Mouse (Mus musculus) E14TG2a.4 (cell line): Measurements from ENCODE around the gene Lyst.

Source experiments
- CTCF ChIP-seq: conservative IDR thresholded peaks from 2 replicates; pipeline ENCODE4 v1.5.1; 2014; ENCODE audit warnings: low read length
- NANOG ChIP-seq: IDR thresholded peaks from 2 replicates; pipeline ENCODE4 v1.6.1; 2014; ENCODE audit warnings: borderline replicate concordance, low read length, mixed read lengths
- POU5F1 ChIP-seq: IDR thresholded peaks from 2 replicates; pipeline ENCODE4 v1.6.1; 2014; ENCODE audit warnings: low read length, borderline replicate concordance

DNA sequence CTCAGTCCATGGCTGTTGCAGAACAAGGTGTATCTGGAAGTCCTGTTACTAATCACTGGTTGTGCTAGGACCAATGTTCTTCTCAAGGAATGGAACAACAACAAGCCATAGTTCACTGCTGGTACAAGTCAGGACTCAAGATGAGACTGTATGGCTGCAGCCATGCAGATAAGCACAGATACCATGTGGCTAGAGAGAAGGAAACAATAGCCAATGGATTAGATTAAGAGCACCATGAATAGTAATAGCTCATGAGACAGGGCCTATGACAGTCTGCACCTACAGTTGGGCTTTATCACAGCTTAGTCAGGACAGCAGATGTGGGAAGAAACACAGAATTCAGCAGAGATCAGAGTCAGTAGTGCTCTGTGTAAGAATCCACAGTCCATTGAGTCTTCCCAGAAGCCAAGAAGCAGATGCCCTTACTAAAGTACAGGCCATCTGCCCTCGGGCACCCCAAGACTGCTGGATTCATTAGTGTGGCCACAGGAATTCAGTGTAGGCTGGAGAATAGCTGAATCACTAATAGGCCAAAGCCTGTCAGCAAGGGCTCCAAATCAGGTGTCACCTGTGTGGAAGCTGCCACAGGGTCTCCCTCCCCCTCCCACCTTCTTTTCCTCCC, 188.8 kb downstream of the Lyst start:
- TF ChIP-seq CTCF (no peak), POU5F1 (no peak), NANOG (no peak)
